Mouse (Mus musculus) CH12.LX (cell line): Measurements from ENCODE around the gene Rufy1. TPM values are rescaled to one million over a fixed set of nuclear protein-coding genes. Genes with fewer than 3 reads are reported as not detected.
A peak's percentile ranks its signal among the peaks of the same experiment; 100 is the strongest.

Source experiments
- DNase-seq: peaks from one replicate; pipeline ENCODE4 v3.0.0-alpha.2; 2013; ENCODE audit errors: extremely low read depth
- H3K27ac ChIP-seq: 2 replicates; pipeline ENCODE4 v1.5.1; 2012; ENCODE audit warnings: low read depth, mild to moderate bottlenecking, control low read depth, moderate library complexity; ENCODE audit not compliant: insufficient read depth
- H3K27me3 ChIP-seq: replicated peaks from 2 replicates; pipeline ENCODE3; 2012; ENCODE audit warnings: inconsistent platforms
- H3K36me3 ChIP-seq, 2 experiments: replicated peaks in 1 of 2; 2 replicates each; pipeline versions ENCODE3 to v1.6.1; 2012; ENCODE audit warnings: inconsistent platforms in 1 of 2, low read length in 1 of 2, mild to moderate bottlenecking in 1 of 2, mixed read lengths in 1 of 2, moderate library complexity in 1 of 2; ENCODE audit not compliant: control insufficient read depth in 1 of 2, insufficient read depth in 1 of 2
- H3K4me1 ChIP-seq, 2 experiments: 2 replicates each; pipeline ENCODE4 v1.6.1; 2012; ENCODE audit warnings: inconsistent platforms in 1 of 2, moderate library complexity in 1 of 2; ENCODE audit not compliant: insufficient read depth in 2 of 2, control insufficient read depth in 1 of 2
- H3K4me2 ChIP-seq: 2 replicates; pipeline ENCODE4 v1.6.1; 2012; ENCODE audit warnings: low read depth, mild to moderate bottlenecking, control low read depth; ENCODE audit not compliant: poor library complexity, insufficient read depth, severe bottlenecking
- H3K4me3 ChIP-seq, 3 experiments: fragments of 150-350 bp in 1 of 3; sonication (generic) in 1 of 3; replicated peaks in 1 of 3; 2 replicates each; pipeline versions ENCODE3 to v1.5.1; 2011 to 2012; ENCODE audit warnings: low read depth in 2 of 3, low read length in 2 of 3, mild to moderate bottlenecking in 2 of 3, moderate library complexity in 2 of 3, control low read depth in 1 of 3, improper control_type of control experiment in 1 of 3, inconsistent platforms in 1 of 3, mixed read lengths in 1 of 3; ENCODE audit not compliant: poor library complexity in 1 of 3
- H3K79me2 ChIP-seq: replicated peaks from 2 replicates; pipeline ENCODE4 v1.6.1; 2012; ENCODE audit warnings: mild to moderate bottlenecking, moderate library complexity; ENCODE audit not compliant: control insufficient read depth, poor library complexity, insufficient read depth, severe bottlenecking; ENCODE audit errors: extremely low read depth
- H3K9ac ChIP-seq: 2 replicates; pipeline ENCODE4 v1.6.1; 2012; ENCODE audit warnings: low read depth, mild to moderate bottlenecking, control low read depth, moderate library complexity; ENCODE audit not compliant: insufficient read depth
- H3K9me3 ChIP-seq: replicated peaks from 2 replicates; pipeline ENCODE3; 2012; ENCODE audit warnings: low read length, inconsistent platforms, mixed read lengths
- BHLHE40 ChIP-seq: IDR thresholded peaks from 2 replicates; pipeline ENCODE4 v1.6.1; 2011; ENCODE audit warnings: mild to moderate bottlenecking, low read depth, low read length, improper control_type of control experiment
- CTCF ChIP-seq, 2 experiments: IDR thresholded peaks in 1 of 2; conservative IDR thresholded peaks in 1 of 2; 2 replicates each; pipeline ENCODE4 v1.5.1; 2011 to 2012; ENCODE audit warnings: low read depth in 2 of 2, low read length in 2 of 2, improper control_type of control experiment in 1 of 2, inconsistent platforms in 1 of 2, mild to moderate bottlenecking in 1 of 2, moderate library complexity in 1 of 2
- E2F4 ChIP-seq: IDR thresholded peaks from 2 replicates; pipeline ENCODE4 v1.6.1; 2011; ENCODE audit warnings: low read depth, low read length, improper control_type of control experiment; ENCODE audit not compliant: insufficient replicate concordance
- GABPA ChIP-seq: IDR thresholded peaks from 2 replicates; pipeline ENCODE4 v1.6.1; 2012; ENCODE audit warnings: low read depth, low read length, improper control_type of control experiment, inconsistent platforms; ENCODE audit not compliant: insufficient replicate concordance
- HCFC1 ChIP-seq: IDR thresholded peaks from 2 replicates; pipeline ENCODE4 v1.6.1; 2012; ENCODE audit warnings: low read depth, mild to moderate bottlenecking, inconsistent platforms, low read length, improper control_type of control experiment
- IRF4 ChIP-seq: IDR thresholded peaks from 2 replicates; pipeline ENCODE4 v1.6.1; 2014; ENCODE audit warnings: low read depth, mild to moderate bottlenecking, inconsistent platforms, low read length, improper control_type of control experiment
- JUND ChIP-seq: conservative IDR thresholded peaks from 2 replicates; pipeline ENCODE4 v1.6.1; 2011; ENCODE audit warnings: low read depth, low read length, improper control_type of control experiment
- KAT2A ChIP-seq: IDR thresholded peaks from 2 replicates; pipeline ENCODE4 v1.6.1; 2012; ENCODE audit warnings: low read length, improper control_type of control experiment, inconsistent platforms; ENCODE audit not compliant: insufficient replicate concordance
- MXI1 ChIP-seq: IDR thresholded peaks from 2 replicates; pipeline ENCODE4 v1.6.1; 2011; ENCODE audit warnings: mild to moderate bottlenecking, low read depth, low read length, improper control_type of control experiment
- RAD21 ChIP-seq: IDR thresholded peaks from 2 replicates; pipeline ENCODE4 v1.6.1; 2011; ENCODE audit warnings: low read depth, mild to moderate bottlenecking, low read length, improper control_type of control experiment, moderate library complexity
- SIN3A ChIP-seq: IDR thresholded peaks from 2 replicates; pipeline ENCODE4 v1.6.1; 2012; ENCODE audit warnings: low read length, improper control_type of control experiment, inconsistent platforms
- SMC3 ChIP-seq: IDR thresholded peaks from 2 replicates; pipeline ENCODE4 v1.6.1; 2011; ENCODE audit warnings: low read depth, low read length, improper control_type of control experiment
- UBTF ChIP-seq: IDR thresholded peaks from 2 replicates; pipeline ENCODE4 v1.6.1; 2012; ENCODE audit warnings: low read depth, mild to moderate bottlenecking, inconsistent platforms, low read length, improper control_type of control experiment, moderate library complexity
- USF1 ChIP-seq: IDR thresholded peaks from 2 replicates; pipeline ENCODE4 v1.6.1; 2014; ENCODE audit warnings: low read depth, mild to moderate bottlenecking, inconsistent platforms, low read length, improper control_type of control experiment
- USF2 ChIP-seq: conservative IDR thresholded peaks from 2 replicates; pipeline ENCODE4 v1.6.1; 2011; ENCODE audit warnings: low read depth, low read length, improper control_type of control experiment
- ZC3H11A ChIP-seq: IDR thresholded peaks from 2 replicates; pipeline ENCODE4 v1.6.1; 2012; ENCODE audit warnings: low read depth, mild to moderate bottlenecking, inconsistent platforms, low read length, improper control_type of control experiment
- ZKSCAN1 ChIP-seq: IDR thresholded peaks from 2 replicates; pipeline ENCODE4 v1.6.1; 2012; ENCODE audit warnings: low read depth, inconsistent platforms, low read length, improper control_type of control experiment, borderline replicate concordance
- ZNF384 ChIP-seq: IDR thresholded peaks from 2 replicates; pipeline ENCODE4 v1.6.1; 2012; ENCODE audit warnings: low read depth, low read length, improper control_type of control experiment, inconsistent platforms
- dilution Hi-C: fragments of 300-500 bp; cut with MboI; formaldehyde crosslinking; loops from 2 replicates; pipeline ENCODE4 v1.14.3; 2020; ENCODE audit warnings: low sequenced_read_pairs; ENCODE audit not compliant: extremely low pct_unique_long_range_greater_than_20kb, extremely low pct_ligation_motif_present
- in situ Hi-C: fragments of 300-500 bp; cut with MboI; formaldehyde crosslinking; loops from 3 replicates; pipeline ENCODE4 v1.14.3; 2019; ENCODE audit warnings: low sequenced_read_pairs, low pct_ligation_motif_present, low pct_unique_long_range_greater_than_20kb, mixed read lengths
- polyA plus RNA-seq: library from polyadenylated mRNA; unstranded; fragments of >175 nt; gene quantifications from 2 replicates; pipeline ENCODE4 v1.2.1, GENCODE M21; 2012; ENCODE audit warnings: low read depth; ENCODE audit not compliant: insufficient read length
- total RNA-seq, 2 experiments: library from RNA; depleted of rRNA; stranded (reverse); fragments of 300-350 nt in 1 of 2; fragments of >200 nt in 1 of 2; gene quantifications; 2 replicates each; pipeline ENCODE4 v1.2.3; 2012 to 2014

Gene Rufy1
- total and polyA plus RNA-seq, 3 experiments: 11.0 to 21.3 (median 18.0) TPM

DNA sequence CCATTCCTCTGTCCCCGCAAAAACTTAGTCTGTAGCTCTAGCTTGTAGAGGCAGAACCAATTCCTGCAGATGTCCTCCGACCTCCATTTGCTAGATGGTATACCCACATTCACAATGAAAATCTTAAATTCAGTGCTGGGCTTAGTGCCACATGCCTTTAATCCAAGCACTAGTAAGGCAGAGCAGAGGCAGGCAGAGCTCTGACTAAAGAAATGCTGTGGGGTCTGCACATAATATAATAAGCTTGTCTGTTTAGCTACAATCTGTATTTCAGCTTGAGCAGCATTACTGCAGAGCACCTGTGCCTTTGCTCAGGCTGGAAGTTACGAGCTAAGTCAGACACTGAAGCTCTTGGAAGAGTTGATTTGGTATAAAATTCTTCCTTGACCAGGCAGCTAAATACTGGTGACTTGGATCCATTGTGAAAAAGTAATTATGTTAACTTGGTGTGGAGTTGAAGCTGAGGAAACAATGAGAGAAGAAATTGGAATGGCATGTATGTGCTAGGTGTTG lies 43.7 kb downstream of the Rufy1 start:
- in situ Hi-C loops (no loop called here), dilution Hi-C loops (no loop called here)
- Histone ChIP-seq H3K4me2 (no peak overlapping the region), H3K4me3 (no peak overlapping the region), H3K27me3 (no peaks in the 10 kb centered on the region), H3K79me2 (peaks cover 18% of the 10 kb centered on the region), H3K36me3 (peaks cover 56 to 89% of the 10 kb centered on the region in 2 experiments), H3K4me1 (peaks cover 2 to 25% of the 10 kb centered on the region in 2 experiments), H3K9me3 (no peaks in the 10 kb centered on the region), H3K27ac (no peak overlapping the region), H3K9ac (no peak overlapping the region)
- no peak for DNase-seq
- no peak for TF ChIP-seq UBTF
- TF ChIP-seq MXI1: no peak
- TF ChIP-seq ZKSCAN1: no peak
- TF ChIP-seq IRF4: no peak

- H3K36me3 ChIP-seq: peaks cover 34 to 67% of the 10 kb centered on the region in 2 experiments
- peak overlapping the region; percentile 18; the same call in 1 of the 2 replicates for H3K9ac ChIP-seq
- no peaks in the 10 kb centered on the region for H3K9me3 ChIP-seq
- no peak overlapping the region for H3K27ac ChIP-seq
- peak overlapping the region; percentile 44; the same call in 1 of the 2 replicates for H3K4me2 ChIP-seq
- in situ Hi-C loops (no loop called here), dilution Hi-C loops (no loop called here)
- H3K4me1 ChIP-seq: peaks cover 3 to 31% of the 10 kb centered on the region in 2 experiments
- H3K27me3 ChIP-seq: no peaks in the 10 kb centered on the region
- no peak for DNase-seq
- TF ChIP-seq ZNF384 (no peak), ZKSCAN1 (no peak), KAT2A (no peak), SMC3 (no peak), GABPA (no peak), JUND (no peak), USF1 (no peak)
- peaks cover 47% of the 10 kb centered on the region for H3K79me2 ChIP-seq
- peak overlapping the region in 1 of 3 experiments; percentile 96 for H3K4me3 ChIP-seq
Measured at GRCm38 (mm10) chr11:50381311-50381710, 49.6 kb downstream of the Rufy1 start.

DNA sequence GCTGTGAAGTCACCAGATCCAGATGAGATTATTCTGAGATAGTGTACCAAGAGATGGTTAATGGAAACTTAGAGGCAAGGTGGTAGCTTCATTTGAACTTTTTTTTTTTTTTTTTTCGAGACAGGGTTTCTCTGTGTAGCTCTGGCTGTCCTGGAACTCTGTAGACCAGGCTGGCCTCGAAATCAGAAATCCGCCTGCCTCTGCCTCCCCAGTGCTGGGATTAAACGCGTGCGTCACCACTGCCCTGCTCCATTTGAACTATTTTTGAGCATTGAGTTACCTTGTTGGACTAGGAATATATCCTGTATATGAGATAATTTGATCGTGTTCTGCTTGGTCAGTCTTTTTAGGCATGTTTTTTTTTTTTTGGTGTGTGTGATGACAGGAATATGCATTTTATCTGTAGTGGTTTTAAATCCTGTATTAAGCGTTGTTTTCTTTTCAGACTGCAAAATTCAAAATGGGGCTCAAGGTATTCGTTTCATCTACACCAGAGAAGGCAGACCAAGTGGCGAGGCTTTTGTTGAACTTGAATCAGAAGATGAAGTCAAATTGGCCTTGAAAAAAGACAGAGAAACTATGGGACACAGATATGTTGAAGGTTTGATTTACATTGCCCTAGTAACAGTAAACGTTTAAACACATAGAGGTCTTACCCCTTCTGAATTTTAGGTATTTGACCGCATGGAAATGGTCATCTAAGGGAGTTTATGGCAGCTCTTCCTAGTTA lies 51.7 kb downstream of the Rufy1 start:
- Histone ChIP-seq H3K9me3 (no peaks in the 10 kb centered on the region), H3K36me3 (peaks cover 23 to 49% of the 10 kb centered on the region in 2 experiments), H3K27ac (no peak overlapping the region), H3K79me2 (peaks cover 42% of the 10 kb centered on the region), H3K4me1 (peaks cover 5 to 41% of the 10 kb centered on the region in 2 experiments), H3K4me3 (peak overlapping the region; percentile 62 to 96 (median 90)), H3K27me3 (peaks cover 11% of the 10 kb centered on the region), H3K4me2 (peak overlapping the region; percentile 98), H3K9ac (peak overlapping the region; percentile 97)
- no peak for DNase-seq
- in situ Hi-C loops: no loop called here
- dilution Hi-C loops: no loop called here
- TF ChIP-seq HCFC1 (no peak), E2F4 (no peak), BHLHE40 (no peak), RAD21 (no peak), CTCF (conservative IDR thresholded peaks at IDR 0.05 in 1 of 2, IDR thresholded peaks at IDR 0.05 in 1 of 2; ENCODE audit: low read depth in 2 of 2, low read length in 2 of 2) (no peak), ZC3H11A (no peak), SIN3A (no peak), USF2 (no peak)
